Mouse (Mus musculus): ENCODE data around the gene Gm20547. TPM values are rescaled to one million over a fixed set of nuclear protein-coding genes. Genes with fewer than 3 reads are reported as not detected.

Gene Gm20547
- polyA plus RNA-seq, 1 experiment from 2014 or later = not detected

GRCm38 (mm10) chr17:34898706-34899052 lies 16.8 kb upstream of the Gm20547 start:
- H3K27ac ChIP-seq (replicated peaks) = peak overlapping the region; percentile 97
- H3K4me3 ChIP-seq (ENCODE audit: low read depth, low read length) = peak overlapping the region; percentile 88
- no peak for DNase-seq (ENCODE audit: low spot score)
- peaks cover 5% of the 10 kb centered on the region; the same call in 1 of the 2 replicates for H3K36me3 ChIP-seq (ENCODE audit: control insufficient read depth, insufficient read depth, low read length)
- H3K9ac ChIP-seq (ENCODE audit: low read length) = peak overlapping the region; percentile 93
- 0% methylated on average over 9 of the region's 47 CpGs for WGBS
- no peaks in the 10 kb centered on the region for H3K9me3 ChIP-seq (ENCODE audit: control insufficient read depth, low read length)
- H3K27me3 ChIP-seq (ENCODE audit: control insufficient read depth, insufficient read depth, low read length) = no peaks in the 10 kb centered on the region
- TF ChIP-seq CTCF (IDR thresholded peaks at IDR 0.05; ENCODE audit: low read depth) = no peak
- no peak for TF ChIP-seq EP300 (optimal IDR thresholded peaks at IDR 0.05)
- ATAC-seq (ENCODE audit: low FRiP score, low TSS enrichment) = no peak
- H3K4me2 ChIP-seq (replicated peaks; ENCODE audit: low read depth) = peak overlapping the region; percentile 91
- no peaks in the 10 kb centered on the region for H3K4me1 ChIP-seq (replicated peaks; ENCODE audit: control insufficient read depth, insufficient read depth)

- TF ChIP-seq EP300 (optimal IDR thresholded peaks at IDR 0.05) (no peak), CTCF (IDR thresholded peaks at IDR 0.05; ENCODE audit: low read depth) (no peak)
- Histone ChIP-seq H3K4me1 (replicated peaks; ENCODE audit: control insufficient read depth, insufficient read depth) (no peaks in the 10 kb centered on the region), H3K9me3 (ENCODE audit: control insufficient read depth, low read length) (no peaks in the 10 kb centered on the region), H3K36me3 (ENCODE audit: control insufficient read depth, insufficient read depth, low read length) (peaks cover 4% of the 10 kb centered on the region; the same call in 1 of the 2 replicates), H3K4me2 (replicated peaks; ENCODE audit: low read depth) (peak within 1 kb of the TSS; percentile 91), H3K4me3 (ENCODE audit: low read depth, low read length) (peak within 1 kb of the TSS; percentile 88), H3K9ac (ENCODE audit: low read length) (peak within 1 kb of the TSS; percentile 93), H3K27ac (replicated peaks) (peak within 1 kb of the TSS; percentile 97), H3K27me3 (ENCODE audit: control insufficient read depth, insufficient read depth, low read length) (no peaks in the 10 kb centered on the region)
- ATAC-seq (ENCODE audit: low FRiP score, low TSS enrichment) (peak; percentile 63), DNase-seq (ENCODE audit: low spot score) (peak; percentile 87)
- 0% methylated on average over 16 of the region's 44 CpGs for WGBS
Observed at GRCm38 (mm10) chr17:34898160-34898586, 16.3 kb upstream of the Gm20547 start, which contains the start of the genes C2 and Ehmt2. Gene C2 (minus strand): TSS chr17:34898265. Gene Ehmt2 (plus strand): TSS chr17:34898469.

GRCm38 (mm10) chr17:34897373-34898159 lies 15.7 kb upstream of the Gm20547 start:
- ATAC-seq (ENCODE audit: low FRiP score, low TSS enrichment) (peak; percentile 13; the same call in 1 of the 2 replicates), DNase-seq (ENCODE audit: low spot score) (peak; percentile 69)
- peak overlapping the region; percentile 88 for H3K4me3 ChIP-seq (ENCODE audit: low read depth, low read length)

GRCm38 (mm10) chr17:34896366-34896765 lies 14.5 kb upstream of the Gm20547 start:
- no peaks in the 10 kb centered on the region for H3K27me3 ChIP-seq (ENCODE audit: control insufficient read depth, insufficient read depth, low read length)
- TF ChIP-seq CTCF (IDR thresholded peaks at IDR 0.05; ENCODE audit: low read depth) (no peak), EP300 (optimal IDR thresholded peaks at IDR 0.05) (no peak)
- no peaks in the 10 kb centered on the region for H3K36me3 ChIP-seq (ENCODE audit: control insufficient read depth, insufficient read depth, low read length)
- H3K4me1 ChIP-seq (replicated peaks; ENCODE audit: control insufficient read depth, insufficient read depth) = no peaks in the 10 kb centered on the region
- no peaks in the 10 kb centered on the region for H3K9me3 ChIP-seq (ENCODE audit: control insufficient read depth, low read length)
- WGBS = 81% methylated on average over 17 of the region's 17 CpGs
- DNase-seq (ENCODE audit: low spot score) (no peak), ATAC-seq (ENCODE audit: low FRiP score, low TSS enrichment) (no peak)
- H3K4me2 ChIP-seq (replicated peaks; ENCODE audit: low read depth) = no peak overlapping the region
- H3K27ac ChIP-seq (replicated peaks) = no peak overlapping the region
- H3K4me3 ChIP-seq (ENCODE audit: low read depth, low read length) = no peak overlapping the region
- no peak overlapping the region for H3K9ac ChIP-seq (ENCODE audit: low read length)

More at GRCm38 (mm10) chr17:34897373-34898159, 15.7 kb upstream of the Gm20547 start:
- WGBS = 10% methylated on average over 10 of the region's 10 CpGs
- no peaks in the 10 kb centered on the region for H3K4me1 ChIP-seq (replicated peaks; ENCODE audit: control insufficient read depth, insufficient read depth)
- no peaks in the 10 kb centered on the region for H3K9me3 ChIP-seq (ENCODE audit: control insufficient read depth, low read length)
- H3K4me2 ChIP-seq (replicated peaks; ENCODE audit: low read depth) = peak overlapping the region; percentile 91
- H3K9ac ChIP-seq (ENCODE audit: low read length) = peak overlapping the region; percentile 93
- no peaks in the 10 kb centered on the region for H3K27me3 ChIP-seq (ENCODE audit: control insufficient read depth, insufficient read depth, low read length)
- TF ChIP-seq CTCF (IDR thresholded peaks at IDR 0.05; ENCODE audit: low read depth) (no peak), EP300 (optimal IDR thresholded peaks at IDR 0.05) (no peak)
- no peaks in the 10 kb centered on the region for H3K36me3 ChIP-seq (ENCODE audit: control insufficient read depth, insufficient read depth, low read length)
- H3K27ac ChIP-seq (replicated peaks) = peak overlapping the region; percentile 97

- H3K27ac ChIP-seq (replicated peaks) = no peak overlapping the region
- 88% methylated on average over 15 of the region's 15 CpGs for WGBS
- no peak overlapping the region for H3K4me3 ChIP-seq (ENCODE audit: low read depth, low read length)
- H3K27me3 ChIP-seq (ENCODE audit: control insufficient read depth, insufficient read depth, low read length) = no peaks in the 10 kb centered on the region
- H3K4me2 ChIP-seq (replicated peaks; ENCODE audit: low read depth) = no peak overlapping the region
- ATAC-seq (ENCODE audit: low FRiP score, low TSS enrichment) (no peak), DNase-seq (ENCODE audit: low spot score) (no peak)
- no peak overlapping the region for H3K9ac ChIP-seq (ENCODE audit: low read length)
- H3K36me3 ChIP-seq (ENCODE audit: control insufficient read depth, insufficient read depth, low read length) = no peaks in the 10 kb centered on the region
- H3K4me1 ChIP-seq (replicated peaks; ENCODE audit: control insufficient read depth, insufficient read depth) = no peaks in the 10 kb centered on the region
- TF ChIP-seq CTCF (IDR thresholded peaks at IDR 0.05; ENCODE audit: low read depth) = no peak
- no peak for TF ChIP-seq EP300 (optimal IDR thresholded peaks at IDR 0.05)
- H3K9me3 ChIP-seq (ENCODE audit: control insufficient read depth, low read length) = no peaks in the 10 kb centered on the region
Observed at GRCm38 (mm10) chr17:34895724-34896123, 13.9 kb upstream of the Gm20547 start.
